Mouse (Mus musculus) left cerebral cortex, adult 11 months (tissue): Measurements from ENCODE around the gene Rapgefl1.
"Not testable (repeated sequence)": the region's sequence is repeated elsewhere in the genome, so short reads cannot be mapped to it uniquely, and the experiment has no call there.

ENCODE experiments used
- DNase-seq: peaks from one replicate; pipeline ENCODE4 v3.0.0; 2022; ENCODE audit warnings: low spot score

The Rapgefl1 gene

DNA sequence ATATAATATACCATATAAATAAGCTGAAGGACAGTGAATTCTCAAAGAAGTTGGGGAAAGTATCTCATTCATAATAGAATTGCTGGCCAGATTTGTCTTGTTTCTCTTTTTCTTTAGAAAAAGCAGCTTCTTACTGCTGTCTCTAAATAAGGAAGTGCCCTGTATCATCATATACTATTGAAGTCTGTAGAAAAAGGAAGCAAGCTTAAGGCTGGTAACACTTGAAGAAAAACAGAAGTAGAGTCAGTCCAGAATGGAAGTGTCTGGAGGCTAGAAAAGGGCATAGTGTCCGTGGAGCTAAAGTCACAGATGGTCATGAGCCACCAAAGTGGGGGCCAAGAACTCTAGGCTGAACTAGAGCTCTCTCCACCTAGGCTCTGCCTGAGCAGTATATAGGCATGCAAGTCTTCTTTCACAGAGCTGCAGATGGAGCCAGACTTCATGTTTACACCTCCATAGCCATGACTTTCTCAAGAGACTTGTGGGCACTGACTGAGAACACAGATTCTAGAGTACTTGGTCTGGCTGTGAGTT lies 19.8 kb upstream of the Rapgefl1 start:
- DNase-seq = no peak

DNA sequence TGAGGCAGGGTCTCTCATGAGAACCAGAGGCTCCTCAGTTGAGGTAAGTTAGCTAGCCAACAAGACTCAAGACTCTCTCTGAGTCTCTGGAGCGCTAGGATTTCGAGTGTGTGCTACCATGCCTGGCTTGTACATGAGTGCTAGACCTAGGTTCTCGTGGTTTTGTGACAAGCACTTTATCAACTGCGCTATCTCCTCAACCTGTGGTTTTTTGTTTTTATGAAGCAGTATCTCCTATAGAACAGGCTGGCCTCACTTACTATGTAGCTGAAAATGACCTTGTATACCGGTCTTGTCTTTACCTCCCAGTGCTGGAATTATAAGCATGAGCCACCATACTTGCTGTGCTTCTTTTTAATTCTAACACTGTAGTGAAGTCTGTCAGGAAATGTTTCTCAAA lies 15.6 kb upstream of the Rapgefl1 start:
- DNase-seq = no peak

DNA sequence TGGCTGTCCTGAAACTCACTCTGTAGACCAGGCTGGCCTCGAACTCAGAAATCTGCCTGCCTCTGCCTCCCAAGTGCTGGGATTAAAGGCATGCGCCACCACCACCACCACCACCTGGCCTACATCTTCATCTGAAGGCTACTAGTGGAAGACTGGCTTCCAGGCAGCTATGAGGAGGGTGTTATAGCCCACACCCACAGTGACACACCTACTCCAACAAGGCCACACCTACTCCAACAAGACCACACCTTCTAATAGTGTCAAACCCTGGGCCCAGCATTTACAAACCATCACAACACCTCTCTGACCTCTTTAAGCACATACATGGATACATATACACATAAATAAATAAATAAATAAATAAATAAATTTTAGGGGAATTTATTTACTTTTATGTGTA lies 10.5 kb upstream of the Rapgefl1 start:
- DNase-seq = not testable (repeated sequence)

DNA sequence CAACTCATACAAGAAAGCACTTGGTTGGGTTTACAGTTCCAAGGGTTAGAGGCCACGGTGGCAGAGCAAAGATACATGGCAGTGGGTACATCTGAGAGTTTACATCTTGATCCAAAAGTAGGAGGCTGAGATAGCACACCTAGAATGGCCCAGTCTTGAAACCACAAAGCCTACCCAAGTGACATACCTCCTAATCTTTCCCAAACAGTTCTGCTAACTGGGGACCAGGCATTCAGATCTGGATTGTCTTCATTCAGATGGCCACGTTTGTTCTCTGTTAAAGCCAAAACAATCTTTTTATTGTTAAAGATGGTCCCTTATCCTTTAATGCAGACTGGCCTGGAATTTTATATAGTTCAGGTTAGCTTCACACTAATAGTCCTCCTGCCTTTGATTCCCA lies 8.7 kb upstream of the Rapgefl1 start:
- DNase-seq = no peak

DNA sequence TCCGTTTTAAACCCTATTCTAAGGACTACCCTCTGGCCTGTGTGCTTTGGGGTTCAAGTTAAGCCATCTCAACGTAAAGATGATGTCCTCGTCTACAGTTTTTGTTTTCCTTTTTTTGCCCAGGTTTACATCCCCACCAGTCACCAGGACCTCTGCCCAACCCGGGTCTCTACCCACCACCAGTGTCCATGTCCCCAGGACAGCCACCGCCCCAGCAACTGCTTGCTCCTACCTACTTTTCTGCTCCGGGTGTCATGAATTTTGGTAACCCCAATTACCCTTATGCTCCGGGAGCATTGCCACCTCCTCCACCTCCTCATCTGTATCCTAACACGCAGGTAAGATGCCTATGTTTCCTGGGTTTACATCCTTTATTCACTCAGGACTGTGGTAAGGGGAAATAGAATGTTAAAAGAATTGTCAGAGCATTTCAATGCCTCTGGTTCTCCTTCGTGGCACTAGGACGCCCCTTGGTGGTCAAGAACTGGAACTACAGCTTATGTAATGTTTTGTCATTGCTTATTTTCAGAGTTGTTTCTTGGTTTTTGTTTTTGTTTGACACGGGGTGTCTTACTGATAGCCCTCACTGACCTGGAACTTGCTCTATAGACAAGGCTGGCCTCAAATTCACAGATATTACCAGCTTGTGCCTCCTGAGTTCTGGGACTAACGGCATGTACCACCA lies 7.4 kb upstream of the Rapgefl1 start:
- DNase-seq = no peak

DNA sequence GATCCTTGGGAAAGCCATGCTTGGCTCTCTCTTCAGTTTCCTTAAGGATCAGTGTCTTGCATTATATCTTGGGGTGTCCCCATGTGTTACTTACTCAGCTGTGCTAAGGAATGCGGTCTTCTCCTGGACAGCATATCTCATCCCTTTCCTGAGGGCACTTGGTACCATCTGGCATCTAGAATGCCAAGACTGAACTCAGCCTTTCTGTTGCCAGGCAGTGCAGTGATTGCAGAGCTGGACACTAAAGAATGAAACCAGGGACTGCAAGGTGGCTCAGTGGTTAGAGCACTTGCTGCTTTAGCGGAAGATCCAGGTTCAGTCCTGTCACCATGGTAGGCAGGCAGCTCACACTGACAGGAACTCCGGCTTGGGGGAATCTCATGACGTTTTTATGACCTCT lies 6.7 kb upstream of the Rapgefl1 start:
- DNase-seq = no peak

DNA sequence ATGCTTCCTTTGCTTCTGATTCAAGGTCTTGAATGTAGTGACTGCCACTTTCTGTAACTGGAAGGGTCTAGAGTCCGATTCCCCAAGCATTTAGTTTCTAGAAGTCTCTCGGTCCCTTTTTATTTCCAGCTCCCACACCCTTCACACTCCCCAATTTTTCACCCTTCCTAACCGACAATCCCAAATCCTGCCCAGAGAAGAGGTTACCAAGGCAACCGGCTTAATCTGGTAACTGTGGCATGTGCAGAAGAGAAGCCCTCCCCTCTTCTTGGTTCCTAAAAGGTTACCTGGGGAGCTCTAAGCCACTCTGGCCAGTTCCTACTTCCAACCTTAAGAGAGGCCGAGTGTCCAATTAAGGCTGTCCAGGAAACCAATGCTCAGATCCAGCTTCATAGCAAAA lies 1.3 kb upstream of the Rapgefl1 start:
- no peak for DNase-seq

DNA sequence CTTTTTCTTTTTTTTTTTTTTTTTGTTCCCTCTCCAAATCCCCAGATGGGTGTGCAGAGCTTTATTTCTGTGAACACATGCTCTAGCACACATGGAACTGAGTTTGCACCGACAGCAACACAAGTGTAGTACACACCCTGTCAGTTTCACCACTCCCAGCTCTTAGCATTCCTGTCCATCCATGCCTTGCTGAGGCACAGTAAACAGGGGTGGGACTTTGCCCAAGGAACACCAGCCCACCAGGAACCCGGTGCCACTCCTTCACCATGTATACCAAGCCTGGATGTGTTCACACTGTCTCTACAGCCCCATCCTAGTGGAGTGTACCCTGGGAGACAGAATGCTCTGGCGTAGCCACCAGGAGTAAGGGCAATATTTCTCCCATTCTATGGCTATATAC lies 860 bp upstream of the Rapgefl1 start:
- DNase-seq = no peak

DNA sequence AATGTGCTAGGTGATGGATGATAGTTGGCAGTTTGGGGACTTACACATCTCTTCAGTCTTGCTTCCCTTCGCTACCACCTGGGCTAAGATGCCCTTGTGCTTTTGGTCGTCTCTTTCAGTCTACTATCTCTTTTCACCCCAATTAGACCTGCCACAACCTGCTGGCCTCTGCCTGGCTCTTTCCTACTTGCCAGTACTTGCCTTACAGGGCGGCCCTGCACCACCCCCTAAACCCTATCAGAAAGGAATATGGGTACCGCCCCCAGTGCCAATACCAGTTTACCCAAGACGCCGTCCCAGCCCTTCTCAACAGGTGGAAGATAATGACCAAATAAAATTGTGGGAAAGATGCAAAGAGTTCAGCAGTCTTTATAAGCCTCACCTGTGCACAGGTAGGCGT lies 457 bp upstream of the Rapgefl1 start:
- DNase-seq = no peak

DNA sequence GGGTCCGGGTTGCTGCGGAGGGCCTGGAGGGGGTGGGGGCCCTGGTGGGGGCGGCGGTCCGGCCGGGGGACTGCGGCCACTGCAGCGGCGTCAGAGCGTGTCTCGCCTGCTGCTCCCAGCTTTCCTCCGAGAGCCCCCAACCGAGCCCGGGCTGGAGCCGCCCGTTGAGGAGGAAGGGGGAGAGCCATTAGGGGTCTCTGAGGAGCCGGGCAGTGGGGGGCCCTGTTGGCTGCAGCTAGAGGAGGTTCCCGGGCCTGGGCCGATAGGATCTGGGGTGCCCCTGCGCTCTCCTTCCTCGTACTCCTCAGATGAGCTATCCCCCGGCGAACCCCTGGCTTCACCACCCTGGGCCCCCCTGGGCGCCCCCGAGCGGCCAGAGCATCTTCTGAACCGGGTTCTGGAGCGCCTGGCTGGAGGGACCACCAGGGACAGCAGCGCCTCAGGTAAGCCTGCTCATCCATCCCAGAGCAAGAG lies 683 bp downstream of the Rapgefl1 start:
- DNase-seq = no peak

DNA sequence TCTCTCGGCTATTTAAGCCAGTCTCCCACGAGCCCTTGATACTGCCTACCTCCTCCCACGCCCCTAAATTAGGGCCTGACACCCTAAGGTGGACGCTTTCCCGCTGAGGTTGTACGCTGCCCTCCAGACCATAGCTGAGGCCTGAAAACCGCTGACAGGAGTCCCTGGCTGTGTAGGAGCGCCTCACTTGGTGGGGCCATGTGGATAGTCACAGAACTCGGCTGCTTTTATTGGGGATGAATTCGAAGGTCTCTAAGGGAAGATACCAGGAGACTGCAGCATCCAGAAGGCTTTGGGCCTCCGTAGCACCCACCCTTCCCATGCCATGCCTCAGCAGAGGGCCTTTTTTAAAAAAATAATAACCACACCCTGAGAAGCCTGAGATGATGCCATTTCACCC lies 1.3 kb downstream of the Rapgefl1 start:
- DNase-seq = no peak

DNA sequence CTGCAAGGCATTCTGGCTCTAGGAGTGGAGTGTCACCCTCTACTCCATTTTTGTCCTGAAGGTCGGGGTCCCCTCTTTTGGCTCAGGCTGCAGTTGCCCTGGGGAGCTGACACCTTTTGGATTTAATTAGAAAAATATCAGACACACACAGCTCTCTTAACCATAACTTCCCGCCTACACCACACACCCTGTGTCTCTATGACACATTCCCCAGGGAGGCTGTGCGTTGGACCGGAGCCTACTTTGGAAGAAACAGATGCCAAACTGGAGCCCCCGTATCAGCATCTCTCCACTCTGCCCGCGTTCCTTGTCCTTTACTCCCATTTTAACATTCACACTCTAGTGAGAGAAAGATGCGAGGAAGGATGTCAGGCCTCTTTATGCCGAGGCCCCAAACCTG lies 1.9 kb downstream of the Rapgefl1 start:
- DNase-seq = peak; percentile 55

DNA sequence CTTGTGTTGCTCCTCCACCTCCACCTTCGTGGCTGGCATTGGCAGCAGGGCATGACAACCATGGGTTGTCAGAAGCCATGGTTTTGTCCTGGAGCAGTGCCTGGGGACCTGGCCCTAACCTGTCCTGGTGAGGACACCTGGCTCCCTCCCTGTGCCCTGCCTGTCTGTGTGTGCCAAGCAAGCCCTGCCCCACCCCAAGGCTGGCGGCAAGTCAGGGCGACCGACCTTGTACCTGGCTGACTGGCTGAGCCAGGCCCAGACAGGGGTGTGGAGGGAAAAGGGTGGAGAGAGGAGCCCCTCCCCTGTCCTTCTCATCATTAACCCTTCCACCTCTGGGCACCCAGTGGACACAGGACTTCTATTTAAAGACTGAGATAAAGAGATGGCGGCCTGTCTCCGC lies 2.8 kb downstream of the Rapgefl1 start:
- no peak for DNase-seq

DNA sequence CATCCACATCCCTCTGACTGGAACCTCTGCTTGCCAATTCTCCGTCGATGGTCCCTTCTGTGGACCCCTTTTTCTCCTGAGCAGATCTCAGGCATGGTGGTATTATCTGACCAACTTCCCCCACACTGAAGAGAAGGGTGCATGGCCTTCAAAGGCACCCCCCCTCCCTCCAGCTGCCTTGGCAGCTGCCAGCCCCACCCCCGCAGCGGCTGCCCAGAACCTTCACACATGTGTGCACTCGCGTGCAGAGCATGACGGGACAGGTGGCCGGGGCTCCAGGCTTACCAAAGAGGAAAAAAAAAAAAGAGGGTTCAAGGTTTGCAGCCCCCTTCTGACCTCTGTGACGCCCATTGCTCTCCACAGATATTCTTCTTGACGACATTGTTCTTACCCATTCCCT lies 3.3 kb downstream of the Rapgefl1 start:
- no peak for DNase-seq

DNA sequence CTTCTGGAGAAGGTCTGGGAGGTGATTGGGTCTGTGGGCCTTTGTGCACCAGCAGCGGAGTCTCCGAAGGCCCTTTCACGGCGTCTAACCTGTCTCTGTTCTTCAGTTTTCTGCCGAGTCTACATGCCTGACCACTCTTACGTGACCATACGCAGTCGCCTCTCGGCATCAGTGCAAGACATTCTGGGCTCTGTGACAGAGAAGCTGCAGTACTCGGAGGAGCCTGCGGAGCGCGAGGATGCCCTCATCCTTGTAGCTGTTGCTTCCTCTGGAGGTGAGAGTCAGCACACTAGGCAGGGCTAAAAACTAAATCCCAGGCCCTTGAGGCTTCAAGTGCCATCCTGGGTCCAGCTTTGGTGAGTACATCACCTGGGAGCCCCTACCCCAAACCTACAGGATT lies 9.4 kb downstream of the Rapgefl1 start:
- DNase-seq = no peak

DNA sequence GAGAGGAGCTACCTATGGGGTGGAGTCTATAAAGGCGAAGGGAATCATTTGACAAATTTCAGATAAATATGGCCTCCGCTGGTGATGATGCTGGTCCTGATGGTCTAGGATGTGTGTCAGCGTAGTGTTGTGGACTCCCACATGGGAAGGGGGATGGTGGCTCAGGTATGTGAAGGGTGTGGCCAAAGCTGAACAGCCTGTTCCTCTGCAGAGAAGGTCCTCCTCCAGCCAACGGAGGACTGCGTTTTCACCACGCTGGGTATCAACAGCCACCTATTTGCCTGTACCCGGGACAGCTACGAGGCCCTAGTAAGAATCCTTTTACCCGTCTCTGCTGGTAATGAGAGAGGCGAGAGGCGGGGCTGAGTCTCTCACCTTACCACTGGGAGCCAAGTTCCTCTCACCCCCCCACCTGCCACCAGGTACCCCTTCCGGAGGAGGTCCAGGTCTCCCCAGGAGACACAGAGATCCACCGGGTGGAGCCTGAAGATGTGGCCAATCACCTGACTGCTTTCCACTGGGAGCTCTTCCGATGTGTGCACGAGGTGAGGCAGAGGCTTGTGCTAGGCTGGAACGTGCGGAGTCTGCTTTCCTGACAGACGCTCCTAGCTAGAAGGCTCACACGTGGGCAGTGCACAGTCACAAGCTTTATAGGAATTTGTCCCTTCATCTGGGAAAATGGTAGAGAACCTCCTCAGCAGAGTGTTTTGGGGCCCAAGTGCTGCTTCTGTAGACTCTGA lies 10.4 kb downstream of the Rapgefl1 start:
- DNase-seq = no peak

DNA sequence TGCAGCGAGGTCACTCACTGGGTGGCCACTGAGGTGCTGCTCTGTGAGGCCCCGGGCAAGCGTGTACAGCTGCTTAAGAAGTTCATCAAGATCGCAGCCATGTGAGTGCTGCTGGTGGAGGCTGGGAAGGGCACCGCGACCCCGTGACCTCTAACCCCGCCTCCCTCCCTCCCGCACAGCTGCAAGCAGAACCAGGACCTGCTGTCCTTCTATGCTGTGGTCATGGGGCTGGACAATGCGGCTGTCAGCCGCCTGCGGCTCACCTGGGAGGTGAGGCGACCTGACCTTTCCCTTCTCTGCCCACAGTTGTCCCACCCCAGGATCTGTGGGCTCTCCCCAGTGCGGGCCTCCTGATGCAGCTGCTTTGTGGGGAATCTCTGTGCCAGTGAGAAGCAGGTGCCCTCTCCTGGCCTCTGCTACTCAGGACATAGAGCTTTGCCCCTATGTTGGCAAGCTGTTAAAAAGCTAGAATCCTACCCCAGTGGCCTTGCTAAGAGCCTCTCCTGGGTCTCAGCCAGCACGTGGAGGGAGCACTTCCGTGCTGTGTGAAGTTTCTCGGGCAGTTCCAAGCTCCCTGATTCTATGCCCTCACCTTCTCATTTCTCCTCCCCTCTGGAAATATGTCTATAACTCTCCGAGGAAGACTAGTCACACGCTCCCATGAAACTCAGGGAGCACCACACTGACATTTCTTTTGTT lies 12.8 kb downstream of the Rapgefl1 start:
- no peak for DNase-seq

DNA sequence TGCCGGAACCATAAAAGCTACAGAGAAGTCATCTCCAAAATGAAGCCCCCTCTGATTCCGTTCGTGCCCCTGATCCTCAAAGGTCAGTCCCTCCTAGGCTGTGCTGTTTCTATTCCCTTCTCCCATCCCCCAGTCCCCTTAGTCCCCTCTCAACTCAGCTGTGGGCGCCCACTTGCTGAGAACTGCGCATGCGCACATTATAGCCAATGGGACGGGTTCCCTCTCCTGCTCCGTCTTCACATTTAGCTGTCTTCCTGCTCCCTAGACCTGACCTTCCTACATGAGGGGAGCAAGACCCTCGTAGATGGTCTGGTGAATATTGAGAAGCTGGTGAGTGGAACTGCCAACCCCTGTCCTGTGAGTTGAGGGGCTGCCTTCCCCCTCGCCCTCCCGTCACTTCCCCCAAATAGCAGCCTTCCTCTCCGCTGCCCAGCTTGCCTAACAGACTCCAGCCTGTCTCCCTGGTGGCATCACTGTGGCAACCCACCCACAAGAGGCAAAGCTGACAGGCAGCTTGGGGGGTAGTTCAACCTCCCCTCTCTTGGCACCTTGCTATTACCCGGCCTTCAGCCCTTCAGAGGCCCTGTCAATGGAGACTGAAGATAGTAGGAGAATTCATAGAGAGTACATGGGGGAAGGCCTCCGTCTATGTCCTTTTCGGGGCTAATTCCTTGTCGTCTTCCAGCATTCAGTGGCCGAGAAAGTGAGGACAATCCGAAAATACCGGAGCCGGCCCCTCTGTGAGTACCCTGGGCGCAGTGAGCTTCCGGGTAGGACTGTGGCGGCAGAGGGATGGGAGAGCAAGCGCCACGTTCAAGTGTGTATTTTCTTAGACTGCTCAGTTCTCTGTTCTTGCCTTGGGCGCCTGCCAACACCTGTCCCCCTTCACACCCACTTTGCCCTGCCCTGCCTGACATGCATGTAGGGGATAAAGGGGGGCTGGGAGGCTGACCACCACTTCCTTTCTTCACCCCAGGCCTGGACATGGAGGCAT lies 13.8 kb downstream of the Rapgefl1 start:
- no peak for DNase-seq

DNA sequence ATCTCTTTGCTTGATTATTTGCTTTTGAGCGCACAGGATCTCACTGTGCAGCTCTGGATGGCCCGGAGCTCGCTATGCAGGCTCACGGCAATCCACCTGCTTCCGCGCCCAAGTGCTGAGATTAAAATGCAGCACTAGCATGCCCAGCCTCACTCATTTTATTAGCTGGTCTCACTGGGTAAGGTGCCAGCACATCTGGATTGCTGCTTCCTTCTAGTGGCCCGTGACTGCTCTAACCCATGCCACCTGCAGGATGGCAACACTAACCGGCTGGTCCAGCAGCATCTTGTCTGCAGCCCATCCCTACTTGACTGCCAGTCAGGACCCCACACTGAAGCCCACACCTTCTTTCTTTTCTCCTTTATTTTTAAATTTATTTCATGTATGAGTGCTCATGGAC lies 17.5 kb downstream of the Rapgefl1 start:
- DNase-seq = no peak

DNA sequence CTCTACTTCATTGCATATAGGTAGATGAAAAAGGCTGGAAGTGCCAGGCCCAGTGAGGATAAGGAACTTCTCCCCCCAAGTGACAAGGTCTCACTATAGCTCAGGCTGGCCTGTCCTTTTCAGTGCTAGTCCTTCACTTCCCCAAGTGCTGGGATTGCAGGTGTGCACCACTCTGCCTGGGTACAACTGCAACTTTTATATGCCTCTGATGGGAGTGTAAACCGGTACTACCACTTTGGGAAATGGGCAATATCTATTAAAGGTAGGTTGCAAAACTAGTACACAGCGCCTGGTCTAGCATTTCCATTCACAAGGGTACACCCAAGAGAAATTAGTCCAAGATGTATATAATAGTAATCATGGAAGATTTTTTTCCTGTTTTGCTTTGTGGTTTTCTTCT lies 18.1 kb downstream of the Rapgefl1 start:
- no peak for DNase-seq
